Mouse (Mus musculus) CH12.LX (cell line): ENCODE results near the gene Copb1. TPM values are rescaled to one million over a fixed set of nuclear protein-coding genes. Genes with fewer than 3 reads are reported as not detected.

Source experiments
- DNase-seq: peaks from one replicate; pipeline ENCODE4 v3.0.0-alpha.2; 2013; ENCODE audit errors: extremely low read depth
- H3K27ac ChIP-seq: 2 replicates; pipeline ENCODE4 v1.5.1; 2012; ENCODE audit warnings: low read depth, mild to moderate bottlenecking, control low read depth, moderate library complexity; ENCODE audit not compliant: insufficient read depth
- H3K27me3 ChIP-seq: replicated peaks from 2 replicates; pipeline ENCODE3; 2012; ENCODE audit warnings: inconsistent platforms
- H3K36me3 ChIP-seq, 2 experiments: replicated peaks in 1 of 2; 2 replicates each; pipeline versions ENCODE3 to v1.6.1; 2012; ENCODE audit warnings: inconsistent platforms in 1 of 2, low read length in 1 of 2, mild to moderate bottlenecking in 1 of 2, mixed read lengths in 1 of 2, moderate library complexity in 1 of 2; ENCODE audit not compliant: control insufficient read depth in 1 of 2, insufficient read depth in 1 of 2
- H3K4me1 ChIP-seq, 2 experiments: 2 replicates each; pipeline ENCODE4 v1.6.1; 2012; ENCODE audit warnings: inconsistent platforms in 1 of 2, moderate library complexity in 1 of 2; ENCODE audit not compliant: insufficient read depth in 2 of 2, control insufficient read depth in 1 of 2
- H3K4me2 ChIP-seq: 2 replicates; pipeline ENCODE4 v1.6.1; 2012; ENCODE audit warnings: low read depth, mild to moderate bottlenecking, control low read depth; ENCODE audit not compliant: poor library complexity, insufficient read depth, severe bottlenecking
- H3K4me3 ChIP-seq, 3 experiments: fragments of 150-350 bp in 1 of 3; sonication (generic) in 1 of 3; replicated peaks in 1 of 3; 2 replicates each; pipeline versions ENCODE3 to v1.5.1; 2011 to 2012; ENCODE audit warnings: low read depth in 2 of 3, low read length in 2 of 3, mild to moderate bottlenecking in 2 of 3, moderate library complexity in 2 of 3, control low read depth in 1 of 3, improper control_type of control experiment in 1 of 3, inconsistent platforms in 1 of 3, mixed read lengths in 1 of 3; ENCODE audit not compliant: poor library complexity in 1 of 3
- H3K79me2 ChIP-seq: replicated peaks from 2 replicates; pipeline ENCODE4 v1.6.1; 2012; ENCODE audit warnings: mild to moderate bottlenecking, moderate library complexity; ENCODE audit not compliant: control insufficient read depth, poor library complexity, insufficient read depth, severe bottlenecking; ENCODE audit errors: extremely low read depth
- H3K9ac ChIP-seq: 2 replicates; pipeline ENCODE4 v1.6.1; 2012; ENCODE audit warnings: low read depth, mild to moderate bottlenecking, control low read depth, moderate library complexity; ENCODE audit not compliant: insufficient read depth
- H3K9me3 ChIP-seq: replicated peaks from 2 replicates; pipeline ENCODE3; 2012; ENCODE audit warnings: low read length, inconsistent platforms, mixed read lengths
- BHLHE40 ChIP-seq: IDR thresholded peaks from 2 replicates; pipeline ENCODE4 v1.6.1; 2011; ENCODE audit warnings: mild to moderate bottlenecking, low read depth, low read length, improper control_type of control experiment
- CHD1 ChIP-seq: IDR thresholded peaks from 2 replicates; pipeline ENCODE4 v1.6.1; 2012; ENCODE audit warnings: low read depth, low read length, improper control_type of control experiment, inconsistent platforms
- CHD2 ChIP-seq: IDR thresholded peaks from 2 replicates; pipeline ENCODE4 v1.6.1; 2011; ENCODE audit warnings: low read length, improper control_type of control experiment
- E2F4 ChIP-seq: IDR thresholded peaks from 2 replicates; pipeline ENCODE4 v1.6.1; 2011; ENCODE audit warnings: low read depth, low read length, improper control_type of control experiment; ENCODE audit not compliant: insufficient replicate concordance
- ELF1 ChIP-seq: IDR thresholded peaks from 2 replicates; pipeline ENCODE4 v1.6.1; 2014; ENCODE audit warnings: low read depth, mild to moderate bottlenecking, inconsistent platforms, low read length, improper control_type of control experiment
- GABPA ChIP-seq: IDR thresholded peaks from 2 replicates; pipeline ENCODE4 v1.6.1; 2012; ENCODE audit warnings: low read depth, low read length, improper control_type of control experiment, inconsistent platforms; ENCODE audit not compliant: insufficient replicate concordance
- HCFC1 ChIP-seq: IDR thresholded peaks from 2 replicates; pipeline ENCODE4 v1.6.1; 2012; ENCODE audit warnings: low read depth, mild to moderate bottlenecking, inconsistent platforms, low read length, improper control_type of control experiment
- JUN ChIP-seq: IDR thresholded peaks from 2 replicates; pipeline ENCODE4 v1.6.1; 2011; ENCODE audit warnings: low read depth, mild to moderate bottlenecking, low read length, improper control_type of control experiment, moderate library complexity; ENCODE audit not compliant: insufficient read depth
- JUND ChIP-seq: conservative IDR thresholded peaks from 2 replicates; pipeline ENCODE4 v1.6.1; 2011; ENCODE audit warnings: low read depth, low read length, improper control_type of control experiment
- MAFK ChIP-seq: IDR thresholded peaks from 2 replicates; pipeline ENCODE4 v1.6.1; 2011; ENCODE audit warnings: low read length, improper control_type of control experiment; ENCODE audit not compliant: insufficient replicate concordance
- MAX ChIP-seq: IDR thresholded peaks from 2 replicates; pipeline ENCODE4 v1.6.1; 2011; ENCODE audit warnings: low read length, improper control_type of control experiment
- MAZ ChIP-seq: IDR thresholded peaks from 2 replicates; pipeline ENCODE4 v1.6.1; 2012; ENCODE audit warnings: low read depth, mild to moderate bottlenecking, inconsistent platforms, low read length, improper control_type of control experiment, moderate library complexity
- MEF2A ChIP-seq: IDR thresholded peaks from 2 replicates; pipeline ENCODE4 v1.6.1; 2014; ENCODE audit warnings: low read depth, mild to moderate bottlenecking, inconsistent platforms, low read length, improper control_type of control experiment, borderline replicate concordance
- MYC ChIP-seq: IDR thresholded peaks from 2 replicates; pipeline ENCODE4 v1.6.1; 2011; ENCODE audit warnings: low read depth, mild to moderate bottlenecking, improper control_type of control experiment, low read length
- NRF1 ChIP-seq: IDR thresholded peaks from 2 replicates; pipeline ENCODE4 v1.6.1; 2014; ENCODE audit warnings: low read depth, mild to moderate bottlenecking, inconsistent platforms, low read length, improper control_type of control experiment, moderate library complexity
- PAX5 ChIP-seq: IDR thresholded peaks from 2 replicates; pipeline ENCODE4 v1.6.1; 2012; ENCODE audit warnings: low read length, inconsistent platforms, mixed read lengths
- POLR2AphosphoS2 ChIP-seq: IDR thresholded peaks from 2 replicates; pipeline ENCODE4 v1.6.1; 2011; ENCODE audit warnings: low read depth, low read length, improper control_type of control experiment
- RAD21 ChIP-seq: IDR thresholded peaks from 2 replicates; pipeline ENCODE4 v1.6.1; 2011; ENCODE audit warnings: low read depth, mild to moderate bottlenecking, low read length, improper control_type of control experiment, moderate library complexity
- RCOR1 ChIP-seq: conservative IDR thresholded peaks from 2 replicates; pipeline ENCODE4 v1.6.1; 2012; ENCODE audit warnings: low read depth, mild to moderate bottlenecking, inconsistent platforms, low read length, improper control_type of control experiment
- SIN3A ChIP-seq: IDR thresholded peaks from 2 replicates; pipeline ENCODE4 v1.6.1; 2012; ENCODE audit warnings: low read length, improper control_type of control experiment, inconsistent platforms
- SMC3 ChIP-seq: IDR thresholded peaks from 2 replicates; pipeline ENCODE4 v1.6.1; 2011; ENCODE audit warnings: low read depth, low read length, improper control_type of control experiment
- TCF12 ChIP-seq: IDR thresholded peaks from 2 replicates; pipeline ENCODE4 v1.6.1; 2014; ENCODE audit warnings: low read depth, mild to moderate bottlenecking, inconsistent platforms, low read length, improper control_type of control experiment
- UBTF ChIP-seq: IDR thresholded peaks from 2 replicates; pipeline ENCODE4 v1.6.1; 2012; ENCODE audit warnings: low read depth, mild to moderate bottlenecking, inconsistent platforms, low read length, improper control_type of control experiment, moderate library complexity
- USF1 ChIP-seq: IDR thresholded peaks from 2 replicates; pipeline ENCODE4 v1.6.1; 2014; ENCODE audit warnings: low read depth, mild to moderate bottlenecking, inconsistent platforms, low read length, improper control_type of control experiment
- USF2 ChIP-seq: conservative IDR thresholded peaks from 2 replicates; pipeline ENCODE4 v1.6.1; 2011; ENCODE audit warnings: low read depth, low read length, improper control_type of control experiment
- ZC3H11A ChIP-seq: IDR thresholded peaks from 2 replicates; pipeline ENCODE4 v1.6.1; 2012; ENCODE audit warnings: low read depth, mild to moderate bottlenecking, inconsistent platforms, low read length, improper control_type of control experiment
- ZKSCAN1 ChIP-seq: IDR thresholded peaks from 2 replicates; pipeline ENCODE4 v1.6.1; 2012; ENCODE audit warnings: low read depth, inconsistent platforms, low read length, improper control_type of control experiment, borderline replicate concordance
- ZMIZ1 ChIP-seq: IDR thresholded peaks from 2 replicates; pipeline ENCODE4 v1.6.1; 2012; ENCODE audit warnings: low read depth, mild to moderate bottlenecking, inconsistent platforms, low read length, improper control_type of control experiment
- ZNF384 ChIP-seq: IDR thresholded peaks from 2 replicates; pipeline ENCODE4 v1.6.1; 2012; ENCODE audit warnings: low read depth, low read length, improper control_type of control experiment, inconsistent platforms
- dilution Hi-C: fragments of 300-500 bp; cut with MboI; formaldehyde crosslinking; loops from 2 replicates; pipeline ENCODE4 v1.14.3; 2020; ENCODE audit warnings: low sequenced_read_pairs; ENCODE audit not compliant: extremely low pct_unique_long_range_greater_than_20kb, extremely low pct_ligation_motif_present
- in situ Hi-C: fragments of 300-500 bp; cut with MboI; formaldehyde crosslinking; loops from 3 replicates; pipeline ENCODE4 v1.14.3; 2019; ENCODE audit warnings: low sequenced_read_pairs, low pct_ligation_motif_present, low pct_unique_long_range_greater_than_20kb, mixed read lengths
- polyA plus RNA-seq: library from polyadenylated mRNA; unstranded; fragments of >175 nt; gene quantifications from 2 replicates; pipeline ENCODE4 v1.2.1, GENCODE M21; 2012; ENCODE audit warnings: low read depth; ENCODE audit not compliant: insufficient read length
- total RNA-seq, 2 experiments: library from RNA; depleted of rRNA; stranded (reverse); fragments of 300-350 nt in 1 of 2; fragments of >200 nt in 1 of 2; gene quantifications; 2 replicates each; pipeline ENCODE4 v1.2.3; 2012 to 2014

The Copb1 gene
- total and polyA plus RNA-seq, 3 experiments: 71.0 to 154 (median 114) TPM

GRCm38 (mm10) chr7:114220433-114220832 is 34.1 kb downstream of the Copb1 start:
- no peak overlapping the region for H3K27ac ChIP-seq
- no peak for DNase-seq
- in situ Hi-C loops: no loop called here
- no peak overlapping the region for H3K9ac ChIP-seq
- no peaks in the 10 kb centered on the region for H3K9me3 ChIP-seq
- H3K4me2 ChIP-seq: no peak overlapping the region
- H3K79me2 ChIP-seq: no peaks in the 10 kb centered on the region
- H3K36me3 ChIP-seq: peaks cover 44 to 63% of the 10 kb centered on the region in 2 experiments
- TF ChIP-seq NRF1 (no peak), RAD21 (no peak), RCOR1 (no peak), CHD2 (no peak), UBTF (no peak), MAX (no peak), ZKSCAN1 (no peak), ZC3H11A (no peak), E2F4 (no peak), MYC (no peak), BHLHE40 (no peak), MAFK (no peak), TCF12 (no peak), PAX5 (no peak), USF1 (no peak), MEF2A (no peak), ZNF384 (no peak), MAZ (no peak), CHD1 (no peak), ZMIZ1 (no peak)
- H3K4me1 ChIP-seq: no peaks in the 10 kb centered on the region
- no peaks in the 10 kb centered on the region for H3K27me3 ChIP-seq
- no peak overlapping the region for H3K4me3 ChIP-seq
- dilution Hi-C loops: no loop called here

GRCm38 (mm10) chr7:114216908-114217307 is 37.6 kb downstream of the Copb1 start:
- H3K4me1 ChIP-seq: no peaks in the 10 kb centered on the region
- H3K27ac ChIP-seq: no peak overlapping the region
- no peak overlapping the region for H3K4me3 ChIP-seq
- peaks cover 53 to 75% of the 10 kb centered on the region in 2 experiments for H3K36me3 ChIP-seq
- H3K4me2 ChIP-seq: no peak overlapping the region
- in situ Hi-C loops (no loop called here), dilution Hi-C loops (no loop called here)
- H3K27me3 ChIP-seq: no peaks in the 10 kb centered on the region
- H3K79me2 ChIP-seq: no peaks in the 10 kb centered on the region
- TF ChIP-seq SIN3A (no peak), JUN (no peak), GABPA (no peak), UBTF (no peak), MEF2A (no peak), ELF1 (no peak), MAZ (no peak), POLR2AphosphoS2 (no peak), SMC3 (no peak), CHD1 (no peak), PAX5 (no peak), HCFC1 (no peak), USF2 (no peak), ZC3H11A (no peak), JUND (no peak), NRF1 (no peak)
- no peak for DNase-seq
- no peak overlapping the region for H3K9ac ChIP-seq
- no peaks in the 10 kb centered on the region for H3K9me3 ChIP-seq
